Mouse (Mus musculus) CH12.LX (cell line): ENCODE data around the gene Irak3. TPM values are rescaled to one million over a fixed set of nuclear protein-coding genes. Genes with fewer than 3 reads are reported as not detected.

Experiments used
- DNase-seq: peaks from one replicate; pipeline ENCODE4 v3.0.0-alpha.2; 2013; ENCODE audit errors: extremely low read depth
- H3K27ac ChIP-seq: 2 replicates; pipeline ENCODE4 v1.5.1; 2012; ENCODE audit warnings: low read depth, mild to moderate bottlenecking, control low read depth, moderate library complexity; ENCODE audit not compliant: insufficient read depth
- H3K27me3 ChIP-seq: replicated peaks from 2 replicates; pipeline ENCODE3; 2012; ENCODE audit warnings: inconsistent platforms
- H3K36me3 ChIP-seq, 2 experiments: replicated peaks in 1 of 2; 2 replicates each; pipeline versions ENCODE3 to v1.6.1; 2012; ENCODE audit warnings: inconsistent platforms in 1 of 2, low read length in 1 of 2, mild to moderate bottlenecking in 1 of 2, mixed read lengths in 1 of 2, moderate library complexity in 1 of 2; ENCODE audit not compliant: control insufficient read depth in 1 of 2, insufficient read depth in 1 of 2
- H3K4me1 ChIP-seq, 2 experiments: 2 replicates each; pipeline ENCODE4 v1.6.1; 2012; ENCODE audit warnings: inconsistent platforms in 1 of 2, moderate library complexity in 1 of 2; ENCODE audit not compliant: insufficient read depth in 2 of 2, control insufficient read depth in 1 of 2
- H3K4me2 ChIP-seq: 2 replicates; pipeline ENCODE4 v1.6.1; 2012; ENCODE audit warnings: low read depth, mild to moderate bottlenecking, control low read depth; ENCODE audit not compliant: poor library complexity, insufficient read depth, severe bottlenecking
- H3K4me3 ChIP-seq, 3 experiments: fragments of 150-350 bp in 1 of 3; sonication (generic) in 1 of 3; replicated peaks in 1 of 3; 2 replicates each; pipeline versions ENCODE3 to v1.5.1; 2011 to 2012; ENCODE audit warnings: low read depth in 2 of 3, low read length in 2 of 3, mild to moderate bottlenecking in 2 of 3, moderate library complexity in 2 of 3, control low read depth in 1 of 3, improper control_type of control experiment in 1 of 3, inconsistent platforms in 1 of 3, mixed read lengths in 1 of 3; ENCODE audit not compliant: poor library complexity in 1 of 3
- H3K79me2 ChIP-seq: replicated peaks from 2 replicates; pipeline ENCODE4 v1.6.1; 2012; ENCODE audit warnings: mild to moderate bottlenecking, moderate library complexity; ENCODE audit not compliant: control insufficient read depth, poor library complexity, insufficient read depth, severe bottlenecking; ENCODE audit errors: extremely low read depth
- H3K9ac ChIP-seq: 2 replicates; pipeline ENCODE4 v1.6.1; 2012; ENCODE audit warnings: low read depth, mild to moderate bottlenecking, control low read depth, moderate library complexity; ENCODE audit not compliant: insufficient read depth
- H3K9me3 ChIP-seq: replicated peaks from 2 replicates; pipeline ENCODE3; 2012; ENCODE audit warnings: low read length, inconsistent platforms, mixed read lengths
- CTCF ChIP-seq, 2 experiments: IDR thresholded peaks in 1 of 2; conservative IDR thresholded peaks in 1 of 2; 2 replicates each; pipeline ENCODE4 v1.5.1; 2011 to 2012; ENCODE audit warnings: low read depth in 2 of 2, low read length in 2 of 2, improper control_type of control experiment in 1 of 2, inconsistent platforms in 1 of 2, mild to moderate bottlenecking in 1 of 2, moderate library complexity in 1 of 2
- MAX ChIP-seq: IDR thresholded peaks from 2 replicates; pipeline ENCODE4 v1.6.1; 2011; ENCODE audit warnings: low read length, improper control_type of control experiment
- RAD21 ChIP-seq: IDR thresholded peaks from 2 replicates; pipeline ENCODE4 v1.6.1; 2011; ENCODE audit warnings: low read depth, mild to moderate bottlenecking, low read length, improper control_type of control experiment, moderate library complexity
- dilution Hi-C: fragments of 300-500 bp; cut with MboI; formaldehyde crosslinking; loops from 2 replicates; pipeline ENCODE4 v1.14.3; 2020; ENCODE audit warnings: low sequenced_read_pairs; ENCODE audit not compliant: extremely low pct_unique_long_range_greater_than_20kb, extremely low pct_ligation_motif_present
- in situ Hi-C: fragments of 300-500 bp; cut with MboI; formaldehyde crosslinking; loops from 3 replicates; pipeline ENCODE4 v1.14.3; 2019; ENCODE audit warnings: low sequenced_read_pairs, low pct_ligation_motif_present, low pct_unique_long_range_greater_than_20kb, mixed read lengths
- polyA plus RNA-seq: library from polyadenylated mRNA; unstranded; fragments of >175 nt; gene quantifications from 2 replicates; pipeline ENCODE4 v1.2.1, GENCODE M21; 2012; ENCODE audit warnings: low read depth; ENCODE audit not compliant: insufficient read length
- total RNA-seq, 2 experiments: library from RNA; depleted of rRNA; stranded (reverse); fragments of 300-350 nt in 1 of 2; fragments of >200 nt in 1 of 2; gene quantifications; 2 replicates each; pipeline ENCODE4 v1.2.3; 2012 to 2014

The Irak3 gene
- total and polyA plus RNA-seq, 3 experiments = 0.50 to 3.1 (median 1.1) TPM

DNA sequence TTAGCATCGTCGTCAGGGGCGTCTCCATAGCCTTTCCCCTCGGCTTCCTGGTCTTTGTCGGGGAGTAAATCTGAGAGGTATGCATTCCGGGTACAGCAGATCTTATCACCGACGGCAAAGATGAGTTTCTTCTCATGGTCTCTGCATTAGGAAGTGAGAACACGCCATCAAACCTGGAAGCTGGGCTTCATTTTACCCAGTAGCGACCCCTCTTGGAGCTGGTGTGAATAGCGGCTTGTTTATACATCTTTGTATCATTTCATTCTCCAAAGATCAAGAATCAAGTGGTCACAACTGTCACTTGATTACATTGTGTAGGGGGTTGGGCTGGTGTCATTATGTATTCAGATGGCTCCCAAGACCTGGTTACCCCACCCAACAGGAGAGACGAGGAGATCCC lies 109.4 kb downstream of the Irak3 start:
- H3K4me3 ChIP-seq = no peak overlapping the region
- dilution Hi-C loops = no loop called here
- peak; percentile 32 for DNase-seq
- H3K9ac ChIP-seq = no peak overlapping the region
- peaks cover 61 to 92% of the 10 kb centered on the region in 2 experiments for H3K36me3 ChIP-seq
- TF ChIP-seq MAX (no peak), RAD21 (peak; percentile 25), CTCF (conservative IDR thresholded peaks at IDR 0.05 in 1 of 2, IDR thresholded peaks at IDR 0.05 in 1 of 2; ENCODE audit: low read depth in 2 of 2, low read length in 2 of 2) (peak; percentile 45 to 48; a peak in 3 of 4 replicates)
- no peaks in the 10 kb centered on the region for H3K9me3 ChIP-seq
- in situ Hi-C loops = no loop called here
- H3K4me2 ChIP-seq = no peak overlapping the region
- H3K79me2 ChIP-seq = no peaks in the 10 kb centered on the region
- no peaks in the 10 kb centered on the region for H3K27me3 ChIP-seq
- no peak overlapping the region for H3K27ac ChIP-seq
- H3K4me1 ChIP-seq = no peaks in the 10 kb centered on the region

Other genes with a start within 250 kb of the Irak3 start
- gene Helb, start 89.1 kb downstream of the Irak3 start, total RNA-seq (2012; rRNA removed) = 15.6 and 16.0 TPM in 2 replicates
- 21.8 and 22.0 TPM in 2 replicates for gene Helb, start 89.1 kb downstream of the Irak3 start, total RNA-seq (2014; rRNA removed)
- gene Helb, start 89.1 kb downstream of the Irak3 start, polyA plus RNA-seq = 15.5 and 16.4 TPM in 2 replicates
- gene Tmbim4, start 540 bp downstream of the Irak3 start, total RNA-seq (2012; rRNA removed) = 83.6 and 97.8 TPM in 2 replicates
- gene Tmbim4, start 540 bp downstream of the Irak3 start, total RNA-seq (2014; rRNA removed) = 112 and 121 TPM in 2 replicates
- gene Tmbim4, start 540 bp downstream of the Irak3 start, polyA plus RNA-seq = 104 and 113 TPM in 2 replicates
- gene Llph, start 24.9 kb upstream of the Irak3 start, total RNA-seq (2012; rRNA removed) = 75.9 and 82.0 TPM in 2 replicates
- 103 and 118 TPM in 2 replicates for gene Llph, start 24.9 kb upstream of the Irak3 start, total RNA-seq (2014; rRNA removed)
- 237 and 276 TPM in 2 replicates for gene Llph, start 24.9 kb upstream of the Irak3 start, polyA plus RNA-seq